Mouse (Mus musculus): ENCODE measurements around the gene Me1. TPM values are rescaled to one million over a fixed set of nuclear protein-coding genes. Genes with fewer than 3 reads are reported as not detected.
"Not testable (repeated sequence)": the region's sequence is repeated elsewhere in the genome, so short reads cannot be mapped to it uniquely, and the experiment has no call there.

Gene Me1
- polyA plus RNA-seq, 1 experiment from 2014 or later = 51.6 TPM

DNA sequence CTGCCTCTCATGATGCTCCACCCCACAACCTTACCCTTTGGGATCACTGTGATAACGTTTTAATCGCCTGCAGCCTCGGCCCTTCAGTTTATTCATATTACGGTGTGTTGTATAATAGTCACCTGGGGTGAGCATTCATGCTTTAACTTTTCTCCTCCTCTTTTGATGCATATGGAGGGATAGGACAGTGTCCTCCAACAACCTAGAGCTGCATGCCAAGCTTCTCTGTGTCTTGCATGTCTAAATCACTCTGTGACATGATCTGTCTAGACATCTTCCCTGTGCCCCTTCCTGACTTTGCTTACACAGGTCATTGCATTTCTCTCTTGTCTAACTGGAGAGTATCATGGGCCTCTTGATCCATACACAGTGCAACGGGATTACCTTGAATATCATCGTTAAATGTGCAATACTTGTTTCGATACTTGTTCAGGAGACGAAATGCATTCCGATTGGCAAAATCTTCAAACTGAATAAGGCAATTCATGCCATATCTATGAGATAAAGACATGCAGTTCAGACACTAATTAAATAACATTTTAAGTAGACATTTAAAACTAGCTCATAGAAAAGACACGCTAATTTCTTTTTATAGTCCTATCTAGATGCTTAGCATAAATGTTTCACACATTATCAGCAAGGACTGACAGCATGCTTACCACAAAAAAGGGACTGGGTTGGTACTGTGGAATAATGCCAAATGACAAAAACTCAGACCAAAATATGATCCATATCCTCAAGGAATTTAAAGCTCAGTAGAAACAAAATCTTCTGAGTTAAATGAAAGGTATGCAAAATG, 76.2 kb downstream of the Me1 start:
- TF ChIP-seq CTCF (IDR thresholded peaks at IDR 0.05; ENCODE audit: low read depth) = no peak
- H3K9ac ChIP-seq (ENCODE audit: low read depth, low read length) = no peak overlapping the region
- no peak overlapping the region for H3K4me3 ChIP-seq (ENCODE audit: low read depth, low read length)
- no peak overlapping the region for H3K4me2 ChIP-seq (replicated peaks; ENCODE audit: low read depth)
- H3K9me3 ChIP-seq (ENCODE audit: control insufficient read depth) = no peaks in the 10 kb centered on the region
- WGBS = 59% methylated on average over 10 of the region's 10 CpGs
- no peaks in the 10 kb centered on the region for H3K4me1 ChIP-seq (replicated peaks; ENCODE audit: control insufficient read depth, insufficient read depth, low read length)
- no peak overlapping the region for H3K27ac ChIP-seq (ENCODE audit: low read depth, low read length)
- no peaks in the 10 kb centered on the region for H3K27me3 ChIP-seq (replicated peaks; ENCODE audit: control insufficient read depth, insufficient read depth, low read length)
- no peak for ATAC-seq
- H3K36me3 ChIP-seq (ENCODE audit: control insufficient read depth, insufficient read depth) = 0 out of 2 replicates have a peak, but pooled peaks cover 5% of the 10 kb centered on the region

GRCm38 (mm10) chr9:86617837-86618492, 77.8 kb downstream of the Me1 start:
- Histone ChIP-seq H3K9me3 (ENCODE audit: control insufficient read depth) (no peaks in the 10 kb centered on the region), H3K4me1 (replicated peaks; ENCODE audit: control insufficient read depth, insufficient read depth, low read length) (no peaks in the 10 kb centered on the region), H3K27me3 (replicated peaks; ENCODE audit: control insufficient read depth, insufficient read depth, low read length) (no peaks in the 10 kb centered on the region), H3K27ac (ENCODE audit: low read depth, low read length) (no peak overlapping the region), H3K36me3 (ENCODE audit: control insufficient read depth, insufficient read depth) (0 out of 2 replicates have a peak, but pooled peaks cover 5% of the 10 kb centered on the region), H3K9ac (ENCODE audit: low read depth, low read length) (no peak overlapping the region), H3K4me2 (replicated peaks; ENCODE audit: low read depth) (no peak overlapping the region), H3K4me3 (ENCODE audit: low read depth, low read length) (no peak overlapping the region)
- no peak for TF ChIP-seq CTCF (IDR thresholded peaks at IDR 0.05; ENCODE audit: low read depth)
- ATAC-seq = no peak
- WGBS = 60% methylated on average over 7 of the region's 7 CpGs

- 38% methylated on average over 1 of the region's 1 CpGs for WGBS
- no peaks in the 10 kb centered on the region for H3K4me1 ChIP-seq (replicated peaks; ENCODE audit: control insufficient read depth, insufficient read depth, low read length)
- no peaks in the 10 kb centered on the region for H3K27me3 ChIP-seq (replicated peaks; ENCODE audit: control insufficient read depth, insufficient read depth, low read length)
- H3K4me3 ChIP-seq (ENCODE audit: low read depth, low read length) = no peak overlapping the region
- no peak for TF ChIP-seq CTCF (IDR thresholded peaks at IDR 0.05; ENCODE audit: low read depth)
- H3K9me3 ChIP-seq (ENCODE audit: control insufficient read depth) = no peaks in the 10 kb centered on the region
- ATAC-seq = peak; percentile 53
- no peak overlapping the region for H3K4me2 ChIP-seq (replicated peaks; ENCODE audit: low read depth)
- no peak overlapping the region for H3K9ac ChIP-seq (ENCODE audit: low read depth, low read length)
- H3K27ac ChIP-seq (ENCODE audit: low read depth, low read length) = no peak overlapping the region
- peaks cover 14% of the 10 kb centered on the region; the same call in 1 of the 2 replicates for H3K36me3 ChIP-seq (ENCODE audit: control insufficient read depth, insufficient read depth)
Observed at GRCm38 (mm10) chr9:86615765-86616164, 80.0 kb downstream of the Me1 start.

DNA sequence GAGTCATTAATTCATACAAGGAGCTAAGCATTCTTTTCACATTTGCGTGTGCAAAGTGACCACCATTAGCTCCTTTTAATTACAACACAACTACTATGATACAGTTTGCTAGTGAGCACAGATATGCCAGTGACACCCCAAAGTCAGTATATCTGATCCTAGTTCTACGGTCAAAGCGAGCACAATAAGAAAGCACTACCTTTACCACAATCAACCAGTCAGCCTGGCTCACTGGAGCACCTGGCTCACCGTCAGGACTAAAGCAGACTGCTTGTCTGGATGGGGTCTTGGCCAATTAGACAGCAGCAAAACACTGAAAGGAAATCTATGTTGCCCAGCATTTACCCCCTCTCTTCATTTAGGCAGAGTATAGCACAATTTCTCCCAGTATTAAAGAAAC, 83.7 kb downstream of the Me1 start:
- no peak overlapping the region for H3K4me3 ChIP-seq (ENCODE audit: low read depth, low read length)
- no peak overlapping the region for H3K9ac ChIP-seq (ENCODE audit: low read depth, low read length)
- H3K4me1 ChIP-seq (replicated peaks; ENCODE audit: control insufficient read depth, insufficient read depth, low read length) = no peaks in the 10 kb centered on the region
- peaks cover 12% of the 10 kb centered on the region; the same call in 1 of the 2 replicates for H3K36me3 ChIP-seq (ENCODE audit: control insufficient read depth, insufficient read depth)
- 94% methylated on average over 4 of the region's 4 CpGs for WGBS
- no peaks in the 10 kb centered on the region for H3K9me3 ChIP-seq (ENCODE audit: control insufficient read depth)
- H3K27ac ChIP-seq (ENCODE audit: low read depth, low read length) = no peak overlapping the region
- ATAC-seq = no peak
- no peak for TF ChIP-seq CTCF (IDR thresholded peaks at IDR 0.05; ENCODE audit: low read depth)
- no peak overlapping the region for H3K4me2 ChIP-seq (replicated peaks; ENCODE audit: low read depth)
- H3K27me3 ChIP-seq (replicated peaks; ENCODE audit: control insufficient read depth, insufficient read depth, low read length) = no peaks in the 10 kb centered on the region

- ATAC-seq = no peak
- 74% methylated on average over 6 of the region's 6 CpGs for WGBS
- peaks cover 3% of the 10 kb centered on the region; the same call in 1 of the 2 replicates for H3K36me3 ChIP-seq (ENCODE audit: control insufficient read depth, insufficient read depth)
Observed at GRCm38 (mm10) chr9:86605776-86606175, 90.0 kb downstream of the Me1 start.

DNA sequence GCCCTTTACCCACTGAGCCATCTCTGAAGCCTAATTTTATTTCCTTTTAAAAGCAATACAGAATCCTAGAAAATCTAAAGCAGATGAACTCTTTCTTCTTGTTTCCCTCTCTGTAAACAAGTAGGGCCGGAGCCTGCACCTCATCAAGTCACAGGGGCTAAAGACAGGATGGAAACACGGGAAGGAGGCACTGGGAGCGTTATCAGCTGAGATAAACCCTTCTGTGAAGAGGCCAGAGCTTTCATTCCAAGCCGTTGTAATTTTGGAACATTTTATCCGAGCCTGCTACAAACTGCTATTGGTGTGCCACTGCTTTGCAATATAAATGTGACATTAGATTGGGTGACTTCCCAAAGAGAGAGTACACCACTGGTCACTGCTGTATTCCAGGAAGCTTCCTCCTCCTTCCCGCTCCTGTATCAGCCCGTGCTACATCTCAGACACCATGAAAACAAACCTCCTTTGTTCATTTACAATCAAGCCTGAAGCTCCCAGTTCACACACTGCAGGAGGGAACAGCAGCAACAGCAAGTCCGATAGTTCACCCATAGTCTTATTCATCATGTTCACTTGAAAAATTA, 95.9 kb downstream of the Me1 start:
- no peaks in the 10 kb centered on the region for H3K9me3 ChIP-seq (ENCODE audit: control insufficient read depth)
- H3K27ac ChIP-seq (ENCODE audit: low read depth, low read length) = no peak overlapping the region
- H3K4me2 ChIP-seq (replicated peaks; ENCODE audit: low read depth) = no peak overlapping the region
- H3K4me3 ChIP-seq (ENCODE audit: low read depth, low read length) = no peak overlapping the region
- 24% methylated on average over 8 of the region's 8 CpGs for WGBS
- no peaks in the 10 kb centered on the region; the same call in 1 of the 2 replicates for H3K36me3 ChIP-seq (ENCODE audit: control insufficient read depth, insufficient read depth)
- no peak overlapping the region for H3K9ac ChIP-seq (ENCODE audit: low read depth, low read length)
- ATAC-seq = peak; percentile 68; the same call in 1 of the 2 replicates
- H3K27me3 ChIP-seq (replicated peaks; ENCODE audit: control insufficient read depth, insufficient read depth, low read length) = no peaks in the 10 kb centered on the region
- no peak for TF ChIP-seq CTCF (IDR thresholded peaks at IDR 0.05; ENCODE audit: low read depth)
- H3K4me1 ChIP-seq (replicated peaks; ENCODE audit: control insufficient read depth, insufficient read depth, low read length) = no peaks in the 10 kb centered on the region

More at GRCm38 (mm10) chr9:86605776-86606175, 90.0 kb downstream of the Me1 start:
- Histone ChIP-seq H3K27me3 (replicated peaks; ENCODE audit: control insufficient read depth, insufficient read depth, low read length) (no peaks in the 10 kb centered on the region), H3K4me2 (replicated peaks; ENCODE audit: low read depth) (no peak overlapping the region), H3K9ac (ENCODE audit: low read depth, low read length) (no peak overlapping the region), H3K4me1 (replicated peaks; ENCODE audit: control insufficient read depth, insufficient read depth, low read length) (no peaks in the 10 kb centered on the region), H3K4me3 (ENCODE audit: low read depth, low read length) (no peak overlapping the region), H3K27ac (ENCODE audit: low read depth, low read length) (no peak overlapping the region), H3K9me3 (ENCODE audit: control insufficient read depth) (no peaks in the 10 kb centered on the region)
- no peak for TF ChIP-seq CTCF (IDR thresholded peaks at IDR 0.05; ENCODE audit: low read depth)

DNA sequence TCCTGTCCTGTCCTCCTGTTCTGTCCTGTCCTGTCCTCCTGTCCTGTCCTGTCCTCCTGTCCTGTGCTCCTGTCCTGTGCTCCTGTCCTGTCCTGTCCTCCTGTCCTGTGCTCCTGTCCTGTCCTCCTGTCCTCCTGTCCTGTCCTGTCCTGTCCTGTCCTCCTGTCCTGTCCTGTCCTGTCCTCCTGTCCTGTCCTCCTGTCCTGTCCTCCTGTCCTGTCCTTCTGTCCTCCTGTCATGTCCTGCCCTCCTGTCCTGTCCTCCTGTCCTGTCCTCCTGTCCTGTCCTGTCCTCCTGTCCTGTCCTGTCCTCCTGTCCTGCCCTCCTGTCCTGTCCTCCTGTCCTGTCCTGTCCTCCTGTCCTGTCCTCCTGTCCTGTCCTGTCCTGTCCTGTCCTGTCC, 98.8 kb downstream of the Me1 start:
- ATAC-seq; H3K4me3 ChIP-seq (ENCODE audit: low read depth, low read length); H3K9me3 ChIP-seq (ENCODE audit: control insufficient read depth); H3K4me1 ChIP-seq (replicated peaks; ENCODE audit: control insufficient read depth, insufficient read depth, low read length); H3K36me3 ChIP-seq (ENCODE audit: control insufficient read depth, insufficient read depth); H3K4me2 ChIP-seq (replicated peaks; ENCODE audit: low read depth); H3K9ac ChIP-seq (ENCODE audit: low read depth, low read length); H3K27ac ChIP-seq (ENCODE audit: low read depth, low read length); H3K27me3 ChIP-seq (replicated peaks; ENCODE audit: control insufficient read depth, insufficient read depth, low read length): not testable (repeated sequence)

- WGBS = 41% methylated on average over 10 of the region's 10 CpGs
- not testable (repeated sequence) for H3K9me3 ChIP-seq (ENCODE audit: control insufficient read depth); H3K4me3 ChIP-seq (ENCODE audit: low read depth, low read length); H3K4me2 ChIP-seq (replicated peaks; ENCODE audit: low read depth); H3K27me3 ChIP-seq (replicated peaks; ENCODE audit: control insufficient read depth, insufficient read depth, low read length); ATAC-seq; H3K27ac ChIP-seq (ENCODE audit: low read depth, low read length); H3K36me3 ChIP-seq (ENCODE audit: control insufficient read depth, insufficient read depth); H3K4me1 ChIP-seq (replicated peaks; ENCODE audit: control insufficient read depth, insufficient read depth, low read length); H3K9ac ChIP-seq (ENCODE audit: low read depth, low read length)
Observed at GRCm38 (mm10) chr9:86594357-86594767, 101.4 kb downstream of the Me1 start.
